Mouse (Mus musculus) liver, embryonic 14.5 days (tissue): ENCODE measurements around the gene Spin2e. TPM values are rescaled to one million over a fixed set of nuclear protein-coding genes. Genes with fewer than 3 reads are reported as not detected.
"Not testable (repeated sequence)": the region's sequence is repeated elsewhere in the genome, so short reads cannot be mapped to it uniquely, and the experiment has no call there.

Experiments
- ATAC-seq: fragments of 200-750 bp; cut with Nextera tagmentation; 2 replicates; pipeline ENCODE4 v1.8.0; 2017; ENCODE audit warnings: moderate number of reproducible peaks, mild to moderate bottlenecking, moderate library complexity; ENCODE audit not compliant: insufficient read depth
- DNase-seq, 3 experiments: peaks; one replicate each; pipeline ENCODE4 v3.0.0-alpha.2; 2012 to 2013; ENCODE audit warnings: low read depth in 3 of 3, low spot score in 3 of 3
- H3K27ac ChIP-seq: fragments of 300-500 bp; sonication (generic); 2 replicates; pipeline ENCODE4 v1.5.1; 2014; ENCODE audit warnings: moderate library complexity, mild to moderate bottlenecking, control low read depth, inconsistent platforms
- H3K27me3 ChIP-seq: fragments of 300-500 bp; sonication (generic); 2 replicates; pipeline ENCODE4 v1.6.1; 2014; ENCODE audit warnings: mild to moderate bottlenecking, low read length, moderate library complexity; ENCODE audit not compliant: control insufficient read depth, insufficient read depth
- H3K36me3 ChIP-seq: fragments of 300-500 bp; sonication (generic); replicated peaks from 2 replicates; pipeline ENCODE4 v1.6.1; 2014; ENCODE audit warnings: low read depth; ENCODE audit not compliant: control insufficient read depth, insufficient read depth
- H3K4me1 ChIP-seq, 2 experiments: fragments of 200-500 bp in 1 of 2; fragments of 300-500 bp in 1 of 2; sonication (generic) in 1 of 2; replicated peaks; 2 replicates each; pipeline ENCODE4 v1.6.1; 2012 to 2014; ENCODE audit warnings: antibody characterized with exemption in 1 of 2, inconsistent platforms in 1 of 2, low read length in 1 of 2; ENCODE audit not compliant: control insufficient read depth in 2 of 2, insufficient read depth in 2 of 2
- H3K4me2 ChIP-seq: fragments of 300-500 bp; sonication (generic); 2 replicates; pipeline ENCODE4 v1.6.1; 2014; ENCODE audit warnings: low read depth, mild to moderate bottlenecking, control low read depth, moderate library complexity
- H3K4me3 ChIP-seq, 2 experiments: fragments of 200-500 bp in 1 of 2; fragments of 300-500 bp in 1 of 2; sonication (generic) in 1 of 2; 2 replicates each; pipeline ENCODE4 v1.5.1; 2012 to 2014; ENCODE audit warnings: low read depth in 2 of 2, low read length in 2 of 2, mild to moderate bottlenecking in 2 of 2, control low read depth in 1 of 2, inconsistent platforms in 1 of 2, moderate library complexity in 1 of 2; ENCODE audit not compliant: insufficient read depth in 1 of 2
- H3K9ac ChIP-seq: fragments of 300-500 bp; sonication (generic); replicated peaks from 2 replicates; pipeline ENCODE4 v1.6.1; 2014; ENCODE audit warnings: mild to moderate bottlenecking, control low read depth, moderate library complexity
- H3K9me3 ChIP-seq: fragments of 300-500 bp; sonication (generic); 2 replicates; pipeline ENCODE4 v1.6.1; 2016; ENCODE audit warnings: low read length, mixed read lengths; ENCODE audit not compliant: control insufficient read depth
- WGBS: fragments of 180-500 bp; shearing (Covaris S2); extraction: QIAGEN DNeasy Blood & Tissue Kit; methylation state at CpG from one replicate; pipeline ENCODE4 v1.1.7; 2014; ENCODE audit not compliant: insufficient replicate concordance; 5-methylcytosine and 5-hydroxymethylcytosine counted together
- polyA plus RNA-seq, 2 experiments: library from polyadenylated mRNA; depleted of rRNA in 1 of 2; stranded (reverse) in 1 of 2; unstranded in 1 of 2; fragments of >200 nt; fragmentation: Nextera tagmentation in 1 of 2; extraction: Ambion mirVana in 1 of 2; gene quantifications; 2 replicates each; pipeline versions ENCODE4 v1.2.1 to v1.2.3; 2012 to 2014

Spin2e gene
- not detected in 2 replicates for polyA plus RNA-seq (2012; rRNA removed)
- not detected in 2 replicates for polyA plus RNA-seq (2014; fragmentation: Nextera tagmentation; extraction: Ambion mirVana)

DNA sequence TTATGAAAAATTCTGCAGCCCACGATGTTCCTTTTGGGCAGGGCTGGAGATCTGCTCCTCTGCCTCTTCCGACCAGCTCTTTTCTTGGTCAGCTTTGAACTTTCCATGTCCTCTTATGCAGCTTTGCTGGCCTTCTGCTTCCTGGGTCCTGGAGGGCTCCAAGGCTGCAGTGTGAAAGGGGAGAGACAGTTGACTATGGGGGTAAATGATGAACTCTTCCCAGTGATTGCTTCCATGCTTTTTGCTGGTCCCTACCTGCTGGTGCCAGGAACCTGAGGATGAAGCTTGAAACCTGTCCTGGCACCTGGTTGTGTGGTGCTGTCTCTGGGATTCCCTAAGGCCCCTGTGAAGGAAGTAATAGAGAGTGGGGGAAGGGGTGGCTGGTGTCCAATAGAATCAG lies at the start of gene Spin2e:
Gene Spin2e (minus strand): TSS at position 101 of the 400 bp plus-strand sequence.
- not testable (repeated sequence) for H3K9me3 ChIP-seq, H3K27ac ChIP-seq, H3K27me3 ChIP-seq, DNase-seq, ATAC-seq, H3K4me2 ChIP-seq, H3K4me1 ChIP-seq, H3K9ac ChIP-seq, H3K4me3 ChIP-seq, H3K36me3 ChIP-seq
- WGBS, result 88% methylated on average over 1 of the region's 2 CpGs

DNA sequence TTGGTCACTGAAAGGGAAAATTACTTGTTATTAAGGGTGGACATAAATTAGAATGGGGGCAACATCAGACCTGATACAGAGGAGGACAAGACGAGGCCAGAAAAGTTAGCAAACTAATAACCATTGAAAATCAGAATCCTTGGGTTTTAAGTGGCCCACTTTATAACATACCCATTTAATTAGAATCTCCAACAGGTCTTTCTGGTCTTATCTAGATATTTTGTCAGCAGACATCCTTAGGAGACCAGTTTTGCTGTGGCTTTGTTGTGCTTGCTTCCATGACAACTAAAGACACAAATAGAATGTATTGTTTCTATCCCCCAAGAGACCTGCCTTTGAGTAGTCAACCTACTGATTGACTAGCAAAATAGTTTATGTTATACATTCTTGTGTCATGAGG lies 44.5 kb downstream of the Spin2e start, which contains the start of gene Gm21883:
Gene Gm21883 (minus strand): TSS at position 101 of the 400 bp plus-strand sequence.
- not testable (repeated sequence) for H3K4me3 ChIP-seq, H3K36me3 ChIP-seq, H3K27ac ChIP-seq, H3K4me2 ChIP-seq, H3K27me3 ChIP-seq, ATAC-seq, H3K4me1 ChIP-seq, H3K9ac ChIP-seq, DNase-seq, H3K9me3 ChIP-seq
- WGBS, result no CpG with 5 or more reads among the region's 1 CpGs

Other genes starting within 250 kb of the Spin2e start
- not detected in 2 replicates for gene Btbd35f19, start 235.0 kb downstream of the Spin2e start, polyA plus RNA-seq (2012; rRNA removed)
- not detected in 2 replicates for gene Btbd35f19, start 235.0 kb downstream of the Spin2e start, polyA plus RNA-seq (2014; fragmentation: Nextera tagmentation; extraction: Ambion mirVana)
- gene Gm21883, start 44.6 kb downstream of the Spin2e start, polyA plus RNA-seq (2012; rRNA removed), result not detected in 2 replicates
- not detected in 2 replicates for gene Gm21883, start 44.6 kb downstream of the Spin2e start, polyA plus RNA-seq (2014; fragmentation: Nextera tagmentation; extraction: Ambion mirVana)
- not detected in 2 replicates for gene Btbd35f25, start 98.2 kb upstream of the Spin2e start, polyA plus RNA-seq (2012; rRNA removed)
- gene Btbd35f25, start 98.2 kb upstream of the Spin2e start, polyA plus RNA-seq (2014; fragmentation: Nextera tagmentation; extraction: Ambion mirVana), result not detected in 2 replicates